Mouse (Mus musculus) lung, postnatal 0 days (tissue): ENCODE data around the gene Prkce. TPM values are rescaled to one million over a fixed set of nuclear protein-coding genes. Genes with fewer than 3 reads are reported as not detected.
A peak's percentile ranks its signal among the peaks of the same experiment; 100 is the strongest.

Experiments
- ATAC-seq: fragments of 200-750 bp; cut with Nextera tagmentation; 2 replicates; pipeline ENCODE4 v1.8.0; 2017; ENCODE audit warnings: moderate library complexity
- DNase-seq: peaks from one replicate; pipeline ENCODE4 v3.0.0-alpha.2; 2016; ENCODE audit warnings: low spot score
- H3K27ac ChIP-seq: fragments of 300-500 bp; sonication (generic); 2 replicates; pipeline ENCODE4 v1.5.1; 2014; ENCODE audit warnings: antibody characterized with exemption, mild to moderate bottlenecking, low read length, mixed read lengths
- H3K27me3 ChIP-seq: fragments of 300-500 bp; sonication (generic); replicated peaks from 2 replicates; pipeline ENCODE4 v1.6.1; 2014; ENCODE audit warnings: low read length, mixed read lengths; ENCODE audit not compliant: insufficient read depth
- H3K36me3 ChIP-seq: fragments of 300-500 bp; sonication (generic); 2 replicates; pipeline ENCODE4 v1.6.1; 2014; ENCODE audit warnings: low read length, mixed read lengths; ENCODE audit not compliant: insufficient read depth
- H3K4me1 ChIP-seq: fragments of 300-500 bp; sonication (generic); 2 replicates; pipeline ENCODE4 v1.6.1; 2014; ENCODE audit warnings: antibody characterized with exemption, low read depth, low read length, mixed read lengths; ENCODE audit not compliant: insufficient read depth
- H3K4me2 ChIP-seq: fragments of 300-500 bp; sonication (generic); replicated peaks from 2 replicates; pipeline ENCODE4 v1.6.1; 2014; ENCODE audit warnings: low read depth, mild to moderate bottlenecking, low read length, moderate library complexity, mixed read lengths
- H3K4me3 ChIP-seq: fragments of 300-500 bp; sonication (generic); 2 replicates; pipeline ENCODE4 v1.5.1; 2014; ENCODE audit warnings: low read depth, low read length
- H3K9ac ChIP-seq: fragments of 300-500 bp; sonication (generic); replicated peaks from 2 replicates; pipeline ENCODE4 v1.6.1; 2014; ENCODE audit warnings: low read depth, mild to moderate bottlenecking
- H3K9me3 ChIP-seq: fragments of 300-500 bp; sonication (generic); 2 replicates; pipeline ENCODE4 v1.6.1; 2016; ENCODE audit warnings: low read length, mixed read lengths
- CTCF ChIP-seq: IDR thresholded peaks from 2 replicates; pipeline ENCODE4 v1.5.1; 2016; ENCODE audit warnings: antibody characterized with exemption, mild to moderate bottlenecking
- EP300 ChIP-seq: IDR thresholded peaks from 2 replicates; pipeline ENCODE4 v1.6.1; 2016; ENCODE audit warnings: antibody characterized with exemption, mild to moderate bottlenecking, control low read depth
- WGBS: fragments of 180-500 bp; shearing (Covaris S2); extraction: QIAGEN DNeasy Blood & Tissue Kit; methylation state at CpG from one replicate; pipeline ENCODE4 v1.1.7; 2014; 5-methylcytosine and 5-hydroxymethylcytosine counted together
- polyA plus RNA-seq: library from polyadenylated mRNA; unstranded; fragments of >200 nt; fragmentation: Nextera tagmentation; extraction: Ambion mirVana; gene quantifications from 2 replicates; pipeline ENCODE4 v1.2.1, GENCODE M21; 2015

The Prkce gene
- polyA plus RNA-seq, 1 experiment from 2014 or later: 10.6 TPM

GRCm38 (mm10) chr17:86364349-86365075 is 196.9 kb downstream of the Prkce start:
- no peak for ATAC-seq
- TF ChIP-seq EP300 (no peak), CTCF (no peak)
- H3K4me2 ChIP-seq: no peak overlapping the region
- no peak overlapping the region for H3K4me3 ChIP-seq
- H3K27me3 ChIP-seq: no peaks in the 10 kb centered on the region
- no peak for DNase-seq
- no peaks in the 10 kb centered on the region for H3K9me3 ChIP-seq
- WGBS: 53% methylated on average over 16 of the region's 16 CpGs
- no peaks in the 10 kb centered on the region for H3K36me3 ChIP-seq
- no peak overlapping the region for H3K27ac ChIP-seq
- no peak overlapping the region for H3K9ac ChIP-seq
- no peaks in the 10 kb centered on the region for H3K4me1 ChIP-seq

GRCm38 (mm10) chr17:86366919-86367318 is 199.3 kb downstream of the Prkce start:
- H3K9ac ChIP-seq: no peak overlapping the region
- H3K9me3 ChIP-seq: no peaks in the 10 kb centered on the region
- H3K27ac ChIP-seq: no peak overlapping the region
- H3K4me1 ChIP-seq: peaks cover 5% of the 10 kb centered on the region; the same call in 1 of the 2 replicates
- WGBS: 70% methylated on average over 10 of the region's 10 CpGs
- no peaks in the 10 kb centered on the region for H3K27me3 ChIP-seq
- no peak overlapping the region for H3K4me2 ChIP-seq
- ATAC-seq (no peak), DNase-seq (no peak)
- H3K4me3 ChIP-seq: no peak overlapping the region
- H3K36me3 ChIP-seq: no peaks in the 10 kb centered on the region
- TF ChIP-seq EP300: no peak
- TF ChIP-seq CTCF: no peak

GRCm38 (mm10) chr17:86367676-86368075 is 200.1 kb downstream of the Prkce start:
- no peak overlapping the region for H3K4me2 ChIP-seq
- no peaks in the 10 kb centered on the region for H3K9me3 ChIP-seq
- H3K27ac ChIP-seq: no peak overlapping the region
- no peak overlapping the region for H3K9ac ChIP-seq
- H3K4me3 ChIP-seq: no peak overlapping the region
- DNase-seq: no peak
- no peak for TF ChIP-seq CTCF
- TF ChIP-seq EP300: no peak
- no peaks in the 10 kb centered on the region for H3K27me3 ChIP-seq
- H3K36me3 ChIP-seq: no peaks in the 10 kb centered on the region
- 34% methylated on average over 7 of the region's 7 CpGs for WGBS
- H3K4me1 ChIP-seq: peaks cover 5% of the 10 kb centered on the region; the same call in 1 of the 2 replicates
- ATAC-seq: no peak

GRCm38 (mm10) chr17:86370106-86370742 is 202.6 kb downstream of the Prkce start:
- no peak for DNase-seq
- peaks cover 5% of the 10 kb centered on the region; the same call in 1 of the 2 replicates for H3K4me1 ChIP-seq
- no peaks in the 10 kb centered on the region for H3K27me3 ChIP-seq
- 70% methylated on average over 8 of the region's 8 CpGs for WGBS
- H3K9me3 ChIP-seq: no peaks in the 10 kb centered on the region
- H3K4me2 ChIP-seq: no peak overlapping the region
- TF ChIP-seq EP300 (no peak), CTCF (no peak)
- H3K4me3 ChIP-seq: no peak overlapping the region
- no peaks in the 10 kb centered on the region for H3K36me3 ChIP-seq
- H3K27ac ChIP-seq: no peak overlapping the region
- no peak overlapping the region for H3K9ac ChIP-seq
- ATAC-seq: no peak

GRCm38 (mm10) chr17:86371101-86371561 is 203.5 kb downstream of the Prkce start:
- Histone ChIP-seq H3K27ac (no peak overlapping the region), H3K4me2 (no peak overlapping the region), H3K9ac (no peak overlapping the region), H3K9me3 (no peaks in the 10 kb centered on the region), H3K4me1 (peaks cover 5% of the 10 kb centered on the region; the same call in 1 of the 2 replicates), H3K4me3 (no peak overlapping the region), H3K27me3 (no peaks in the 10 kb centered on the region), H3K36me3 (no peaks in the 10 kb centered on the region)
- TF ChIP-seq CTCF (no peak), EP300 (no peak)
- peak; percentile 50; the same call in 1 of the 2 replicates for ATAC-seq
- peak; percentile 40 for DNase-seq
- WGBS: 36% methylated on average over 4 of the region's 4 CpGs

GRCm38 (mm10) chr17:86376389-86376788 is 208.8 kb downstream of the Prkce start:
- no peak for TF ChIP-seq CTCF
- no peak for TF ChIP-seq EP300
- Histone ChIP-seq H3K4me2 (no peak overlapping the region), H3K9me3 (no peaks in the 10 kb centered on the region), H3K4me1 (peaks cover 3% of the 10 kb centered on the region; the same call in 1 of the 2 replicates), H3K9ac (no peak overlapping the region), H3K27ac (no peak overlapping the region), H3K36me3 (no peaks in the 10 kb centered on the region), H3K4me3 (no peak overlapping the region), H3K27me3 (no peaks in the 10 kb centered on the region)
- ATAC-seq: no peak
- no peak for DNase-seq
- 82% methylated on average over 6 of the region's 6 CpGs for WGBS
